Mouse (Mus musculus) erythroblast, embryonic 14.5 days (primary cell): ENCODE results near the gene Bglap2. TPM values are rescaled to one million over a fixed set of nuclear protein-coding genes. Genes with fewer than 3 reads are reported as not detected.

Experiments
- H3K27me3 ChIP-seq: 2 replicates; pipeline ENCODE4 v1.6.1; 2012; ENCODE audit warnings: inconsistent platforms; ENCODE audit not compliant: control insufficient read depth
- H3K36me3 ChIP-seq: 2 replicates; pipeline ENCODE4 v1.6.1; 2012; ENCODE audit warnings: mild to moderate bottlenecking, inconsistent platforms; ENCODE audit not compliant: control insufficient read depth
- H3K4me1 ChIP-seq: 2 replicates; pipeline ENCODE4 v1.6.1; 2012; ENCODE audit warnings: inconsistent platforms; ENCODE audit not compliant: control insufficient read depth
- H3K4me3 ChIP-seq: replicated peaks from 2 replicates; pipeline ENCODE3; 2012; ENCODE audit warnings: moderate library complexity, mild to moderate bottlenecking, inconsistent platforms
- H3K9me3 ChIP-seq: 2 replicates; pipeline ENCODE4 v1.6.1; 2012; ENCODE audit warnings: low read length, inconsistent platforms, mixed read lengths; ENCODE audit not compliant: control insufficient read depth
- GATA1 ChIP-seq: IDR thresholded peaks from 2 replicates; pipeline ENCODE4 v1.6.1; 2012; ENCODE audit warnings: low read length, inconsistent platforms, mixed read lengths
- TAL1 ChIP-seq: IDR thresholded peaks from 3 replicates; pipeline ENCODE4 v1.6.1; 2012; ENCODE audit warnings: low read length, inconsistent platforms, mixed read lengths
- polyA plus RNA-seq: library from polyadenylated mRNA; stranded (reverse); fragments of >175 nt; gene quantifications from 2 replicates; pipeline ENCODE4 v1.2.3, GENCODE M21; 2012

Bglap2 gene
- polyA plus RNA-seq, 1 experiment, result not detected

- peaks cover 5% of the 10 kb centered on the region for H3K27me3 ChIP-seq
- peaks cover 6% of the 10 kb centered on the region for H3K9me3 ChIP-seq
- TF ChIP-seq TAL1, result no peak
- TF ChIP-seq GATA1, result no peak
- peaks cover 38% of the 10 kb centered on the region for H3K36me3 ChIP-seq
- peaks cover 42% of the 10 kb centered on the region for H3K4me1 ChIP-seq
- H3K4me3 ChIP-seq, result no peak overlapping the region
Observed at GRCm38 (mm10) chr3:88331282-88331681, 47.2 kb downstream of the Bglap2 start.

GRCm38 (mm10) chr3:88328956-88329355 lies 49.5 kb downstream of the Bglap2 start:
- Histone ChIP-seq H3K9me3 (peaks cover 6% of the 10 kb centered on the region), H3K4me1 (peaks cover 46% of the 10 kb centered on the region), H3K27me3 (peaks cover 5% of the 10 kb centered on the region), H3K4me3 (no peak overlapping the region), H3K36me3 (peaks cover 42% of the 10 kb centered on the region)
- no peak for TF ChIP-seq TAL1
- no peak for TF ChIP-seq GATA1

Other genes starting within 250 kb of the Bglap2 start
- gene Mef2d, start 236.3 kb downstream of the Bglap2 start, polyA plus RNA-seq, result 2.6 and 3.4 TPM in 2 replicates
- gene Rhbg, start 124.0 kb downstream of the Bglap2 start, polyA plus RNA-seq, result not detected in 2 replicates
- gene Gm38392, start 91.5 kb downstream of the Bglap2 start, polyA plus RNA-seq, result not detected in 2 replicates
- 0.08 and 0.12 TPM in 2 replicates for gene Tsacc, start 81.7 kb downstream of the Bglap2 start, polyA plus RNA-seq
- gene Cct3, start 81.6 kb downstream of the Bglap2 start, polyA plus RNA-seq, result 1.6 and 3.8 TPM in 2 replicates
- gene Glmp, start 53.7 kb downstream of the Bglap2 start, polyA plus RNA-seq, result 4.4 and 10.8 TPM in 2 replicates
- gene Tmem79, start 42.6 kb downstream of the Bglap2 start, polyA plus RNA-seq, result 0.09 and 0.25 TPM in 2 replicates
- gene Smg5, start 42.4 kb downstream of the Bglap2 start, polyA plus RNA-seq, result 16.0 and 20.1 TPM in 2 replicates
- gene Paqr6, start 14.1 kb downstream of the Bglap2 start, polyA plus RNA-seq, result 1.8 and 3.4 TPM in 2 replicates
- not detected in 2 replicates for gene Bglap3, start 6.0 kb downstream of the Bglap2 start, polyA plus RNA-seq
- not detected in 2 replicates for gene Bglap, start 5.8 kb upstream of the Bglap2 start, polyA plus RNA-seq
- gene Pmf1, start 31.6 kb upstream of the Bglap2 start, polyA plus RNA-seq, result 40.0 and 42.2 TPM in 2 replicates
- gene Slc25a44, start 46.4 kb upstream of the Bglap2 start, polyA plus RNA-seq, result 1.1 and 1.2 TPM in 2 replicates
- gene Sema4a, start 82.5 kb upstream of the Bglap2 start, polyA plus RNA-seq, result 0.11 and 0.12 TPM in 2 replicates
- gene Lmna, start 131.3 kb upstream of the Bglap2 start, polyA plus RNA-seq, result 137 and 158 TPM in 2 replicates
- gene Mex3a, start 153.7 kb upstream of the Bglap2 start, polyA plus RNA-seq, result 0.01 and 0.02 TPM in 2 replicates
- gene Rab25, start 169.6 kb upstream of the Bglap2 start, polyA plus RNA-seq, result not detected in 2 replicates
- gene Lamtor2, start 174.4 kb upstream of the Bglap2 start, polyA plus RNA-seq, result 7.4 and 12.2 TPM in 2 replicates
- gene Ubqln4, start 175.1 kb upstream of the Bglap2 start, polyA plus RNA-seq, result 2.6 and 3.1 TPM in 2 replicates
- gene Ssr2, start 197.2 kb upstream of the Bglap2 start, polyA plus RNA-seq, result 6.5 and 12.3 TPM in 2 replicates
- gene Arhgef2, start 227.3 kb upstream of the Bglap2 start, polyA plus RNA-seq, result 0.13 and 0.87 TPM in 2 replicates